Mouse (Mus musculus): ENCODE results near the gene Meis2. TPM values are rescaled to one million over a fixed set of nuclear protein-coding genes. Genes with fewer than 3 reads are reported as not detected.

The Meis2 gene
- total and polyA plus RNA-seq, 2 experiments from 2014 or later = 106 to 204 TPM

DNA sequence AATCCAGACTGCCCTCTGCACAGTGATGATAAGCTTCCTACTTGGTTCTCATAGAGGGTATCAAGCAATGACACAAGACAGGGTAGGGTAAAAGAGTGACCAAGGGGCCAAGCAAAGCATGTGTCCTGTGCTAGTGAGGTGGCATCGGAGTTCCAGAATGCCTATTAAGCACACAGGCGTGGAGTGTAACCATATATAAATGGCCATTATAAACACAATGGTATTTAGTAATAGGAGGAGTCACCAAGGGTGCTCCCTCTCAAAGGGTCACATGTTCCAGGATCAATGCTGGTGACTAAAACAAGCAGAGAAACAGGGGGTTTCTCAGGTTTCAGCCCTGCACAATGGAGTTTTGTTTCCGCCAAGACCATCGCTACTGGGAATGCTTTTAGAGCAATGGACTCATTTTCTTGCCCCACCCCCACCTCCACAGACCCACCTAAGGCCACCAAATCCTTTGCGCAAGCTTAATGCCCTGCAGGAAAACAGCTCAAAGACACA is 45.1 kb downstream of the Meis2 start:
- no peaks in the 10 kb centered on the region for H3K27me3 ChIP-seq (ENCODE audit: insufficient read depth, low read length)
- peaks cover 2% of the 10 kb centered on the region; the same call in 1 of the 2 replicates for H3K36me3 ChIP-seq (ENCODE audit: insufficient read depth)
- no peak for DNase-seq
- peak; percentile 8; the same call in 1 of the 2 replicates for ATAC-seq
- peaks cover 26% of the 10 kb centered on the region for H3K4me1 ChIP-seq (ENCODE audit: insufficient read depth)
- H3K9me3 ChIP-seq (ENCODE audit: low read length) = no peaks in the 10 kb centered on the region
- H3K4me2 ChIP-seq (ENCODE audit: low read depth) = peak overlapping the region; percentile 31
- TF ChIP-seq CTCF (IDR thresholded peaks at IDR 0.05; ENCODE audit: low read depth) = no peak
- H3K4me3 ChIP-seq (ENCODE audit: low read depth, low read length) = no peak overlapping the region
- H3K9ac ChIP-seq = peak overlapping the region; percentile 37; the same call in 1 of the 2 replicates
- WGBS = 17% methylated on average over 5 of the region's 5 CpGs
- peak overlapping the region; percentile 82 for H3K27ac ChIP-seq (ENCODE audit: low read depth, low read length)

- peak overlapping the region; percentile 37 for H3K9ac ChIP-seq
- no peak overlapping the region for H3K4me3 ChIP-seq (ENCODE audit: low read depth, low read length)
- peak overlapping the region; percentile 82 for H3K27ac ChIP-seq (ENCODE audit: low read depth, low read length)
- DNase-seq (peak; percentile 71), ATAC-seq (peak; percentile 53)
- peak overlapping the region; percentile 31 for H3K4me2 ChIP-seq (ENCODE audit: low read depth)
- WGBS = 12% methylated on average over 9 of the region's 9 CpGs
- TF ChIP-seq CTCF (IDR thresholded peaks at IDR 0.05; ENCODE audit: low read depth) = no peak
- no peaks in the 10 kb centered on the region for H3K27me3 ChIP-seq (ENCODE audit: insufficient read depth, low read length)
- H3K9me3 ChIP-seq (ENCODE audit: low read length) = no peaks in the 10 kb centered on the region
- H3K36me3 ChIP-seq (ENCODE audit: insufficient read depth) = peaks cover 5% of the 10 kb centered on the region; the same call in 1 of the 2 replicates
- peaks cover 26% of the 10 kb centered on the region for H3K4me1 ChIP-seq (ENCODE audit: insufficient read depth)
Measured at GRCm38 (mm10) chr2:116019959-116020358, 45.7 kb downstream of the Meis2 start.

- no peak for TF ChIP-seq CTCF (IDR thresholded peaks at IDR 0.05; ENCODE audit: low read depth)
Measured at GRCm38 (mm10) chr2:116019466-116019794, 46.2 kb downstream of the Meis2 start.

DNA sequence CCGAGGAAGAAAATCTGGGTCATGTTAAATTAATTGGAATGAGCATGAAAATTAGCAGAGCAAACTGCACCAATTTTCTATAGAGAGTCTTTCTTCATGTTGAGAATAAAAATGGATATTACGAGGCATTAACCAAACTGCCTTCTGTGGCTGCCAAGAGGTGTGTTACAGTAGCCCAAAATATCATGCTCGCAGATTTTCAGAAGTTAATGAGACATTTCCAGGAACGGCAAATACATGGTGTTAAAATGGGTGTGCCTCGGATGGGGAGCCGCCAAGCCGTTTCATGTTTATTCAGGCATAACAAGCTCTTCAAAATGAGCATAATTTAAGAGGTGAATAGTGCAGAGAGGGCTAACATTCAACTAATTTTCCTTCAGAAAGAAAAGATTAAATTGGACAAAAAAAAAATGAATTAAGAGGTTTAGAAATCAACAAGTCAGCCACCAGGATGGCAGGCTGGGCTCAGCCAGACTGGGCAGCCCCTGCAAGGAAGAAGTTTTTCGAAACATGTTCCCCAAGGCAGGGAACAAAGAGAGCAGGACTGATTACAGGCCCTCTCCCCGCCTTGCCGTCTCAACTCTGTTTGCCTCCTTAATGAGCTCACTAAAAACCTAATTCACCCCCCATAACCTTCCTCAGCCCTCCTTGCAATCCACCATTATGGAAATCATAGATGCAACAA is 46.7 kb downstream of the Meis2 start:
- 15% methylated on average over 10 of the region's 10 CpGs for WGBS
- Histone ChIP-seq H3K4me3 (ENCODE audit: low read depth, low read length) (no peak overlapping the region), H3K27me3 (ENCODE audit: insufficient read depth, low read length) (no peaks in the 10 kb centered on the region), H3K36me3 (ENCODE audit: insufficient read depth) (peaks cover 5% of the 10 kb centered on the region; the same call in 1 of the 2 replicates), H3K27ac (ENCODE audit: low read depth, low read length) (peak overlapping the region; percentile 82), H3K4me2 (ENCODE audit: low read depth) (peak overlapping the region; percentile 31), H3K9ac (peak overlapping the region; percentile 37; the same call in 1 of the 2 replicates), H3K9me3 (ENCODE audit: low read length) (no peaks in the 10 kb centered on the region), H3K4me1 (ENCODE audit: insufficient read depth) (peaks cover 26% of the 10 kb centered on the region)
- DNase-seq = peak; percentile 66
- peak; percentile 38 for ATAC-seq
- TF ChIP-seq CTCF (IDR thresholded peaks at IDR 0.05; ENCODE audit: low read depth) = no peak

More at GRCm38 (mm10) chr2:116019466-116019794, 46.2 kb downstream of the Meis2 start:
- no peak overlapping the region for H3K4me3 ChIP-seq (ENCODE audit: low read depth, low read length)
- H3K4me2 ChIP-seq (ENCODE audit: low read depth) = peak overlapping the region; percentile 31
- peaks cover 5% of the 10 kb centered on the region; the same call in 1 of the 2 replicates for H3K36me3 ChIP-seq (ENCODE audit: insufficient read depth)
- peak overlapping the region; percentile 82 for H3K27ac ChIP-seq (ENCODE audit: low read depth, low read length)
- WGBS = 14% methylated on average over 6 of the region's 6 CpGs
- no peaks in the 10 kb centered on the region for H3K9me3 ChIP-seq (ENCODE audit: low read length)
- H3K9ac ChIP-seq = peak overlapping the region; percentile 37; the same call in 1 of the 2 replicates
- H3K4me1 ChIP-seq (ENCODE audit: insufficient read depth) = peaks cover 26% of the 10 kb centered on the region
- DNase-seq (peak; percentile 55), ATAC-seq (peak; percentile 28)
- H3K27me3 ChIP-seq (ENCODE audit: insufficient read depth, low read length) = no peaks in the 10 kb centered on the region

DNA sequence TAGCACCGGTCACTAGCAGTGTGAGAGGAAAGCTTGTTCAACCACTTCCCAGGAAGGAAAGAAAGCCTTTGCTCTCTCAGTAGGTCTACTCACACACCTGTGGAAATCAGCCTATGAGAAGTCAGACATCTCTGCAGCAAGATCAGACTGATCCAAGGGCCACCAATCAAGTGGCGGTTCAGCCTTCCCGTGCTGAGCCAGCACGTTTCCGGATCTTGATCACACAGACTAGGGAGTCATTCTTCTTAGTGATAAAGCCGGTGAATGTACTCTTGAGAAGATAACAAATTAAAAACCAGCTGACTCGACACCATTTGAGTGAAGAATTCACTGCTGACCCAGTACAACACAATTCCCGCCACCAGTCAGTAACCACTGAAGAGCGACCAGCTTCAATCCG is 50.1 kb downstream of the Meis2 start:
- peaks cover 19% of the 10 kb centered on the region for H3K4me1 ChIP-seq (ENCODE audit: insufficient read depth)
- ATAC-seq = no peak

DNA sequence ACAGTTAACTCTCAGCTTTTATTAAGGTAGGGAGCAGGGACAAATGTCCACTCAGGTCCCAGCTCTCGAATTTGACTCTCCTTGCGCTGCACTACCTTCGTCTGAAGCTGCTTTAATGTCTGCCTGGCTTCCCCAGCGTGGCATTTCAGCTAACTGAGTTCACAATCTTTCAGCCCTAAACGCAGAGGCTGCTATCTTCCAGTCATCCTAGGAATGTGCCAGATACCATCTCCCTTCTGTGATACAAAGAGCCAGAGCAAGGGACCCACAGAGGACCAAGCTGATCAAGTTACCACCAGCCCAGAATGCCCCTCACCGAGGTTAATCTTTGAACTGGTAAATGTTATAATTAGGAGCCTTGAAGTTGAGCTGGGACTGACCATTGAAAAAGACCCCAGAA is 55.2 kb downstream of the Meis2 start:
- no peak for TF ChIP-seq CTCF (IDR thresholded peaks at IDR 0.05; ENCODE audit: low read depth)
- peaks cover 2% of the 10 kb centered on the region; the same call in 1 of the 2 replicates for H3K36me3 ChIP-seq (ENCODE audit: insufficient read depth)
- WGBS = 25% methylated on average over 6 of the region's 6 CpGs
- no peak overlapping the region for H3K4me3 ChIP-seq (ENCODE audit: low read depth, low read length)
- H3K4me2 ChIP-seq (ENCODE audit: low read depth) = no peak overlapping the region
- no peaks in the 10 kb centered on the region for H3K9me3 ChIP-seq (ENCODE audit: low read length)
- H3K27me3 ChIP-seq (ENCODE audit: insufficient read depth, low read length) = no peaks in the 10 kb centered on the region
- peaks cover 15% of the 10 kb centered on the region for H3K4me1 ChIP-seq (ENCODE audit: insufficient read depth)
- H3K27ac ChIP-seq (ENCODE audit: low read depth, low read length) = peak overlapping the region; percentile 59
- DNase-seq (no peak), ATAC-seq (no peak)
- H3K9ac ChIP-seq = no peak overlapping the region

More for the DNA sequence above, 50.1 kb downstream of the Meis2 start:
- H3K27ac ChIP-seq (ENCODE audit: low read depth, low read length) = no peak overlapping the region
- H3K4me2 ChIP-seq (ENCODE audit: low read depth) = no peak overlapping the region
- H3K4me3 ChIP-seq (ENCODE audit: low read depth, low read length) = no peak overlapping the region
- 78% methylated on average over 10 of the region's 10 CpGs for WGBS
- no peaks in the 10 kb centered on the region for H3K27me3 ChIP-seq (ENCODE audit: insufficient read depth, low read length)
- TF ChIP-seq CTCF (IDR thresholded peaks at IDR 0.05; ENCODE audit: low read depth) = no peak
- H3K9ac ChIP-seq = no peak overlapping the region
- no peak for DNase-seq
- H3K9me3 ChIP-seq (ENCODE audit: low read length) = no peaks in the 10 kb centered on the region
- peaks cover 5% of the 10 kb centered on the region; the same call in 1 of the 2 replicates for H3K36me3 ChIP-seq (ENCODE audit: insufficient read depth)

DNA sequence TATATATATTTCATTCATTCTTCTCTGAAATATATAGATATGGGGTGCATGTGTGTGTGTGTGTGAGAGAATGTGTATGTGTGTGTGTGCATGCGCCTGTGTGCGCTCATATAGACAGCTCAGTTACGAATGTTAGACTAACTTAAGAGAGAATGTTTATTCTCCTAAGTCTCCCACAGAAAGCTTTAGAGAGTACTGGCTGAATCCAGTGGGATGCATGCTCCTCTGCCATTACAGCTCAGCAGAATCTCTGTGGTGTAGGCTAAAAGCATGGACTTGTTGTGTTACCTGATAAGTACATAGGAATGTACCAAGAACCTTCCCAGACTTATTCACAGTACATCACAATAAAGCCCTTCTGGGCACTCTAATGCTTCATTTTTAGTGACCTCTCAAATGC is 55.6 kb downstream of the Meis2 start:
- no peaks in the 10 kb centered on the region for H3K27me3 ChIP-seq (ENCODE audit: insufficient read depth, low read length)
- no peaks in the 10 kb centered on the region for H3K9me3 ChIP-seq (ENCODE audit: low read length)
- WGBS = 51% methylated on average over 3 of the region's 3 CpGs
- peak overlapping the region; percentile 59 for H3K27ac ChIP-seq (ENCODE audit: low read depth, low read length)
- H3K36me3 ChIP-seq (ENCODE audit: insufficient read depth) = no peaks in the 10 kb centered on the region
- ATAC-seq (peak; percentile 42), DNase-seq (no peak)
- H3K4me2 ChIP-seq (ENCODE audit: low read depth) = no peak overlapping the region
- H3K9ac ChIP-seq = no peak overlapping the region
- TF ChIP-seq CTCF (IDR thresholded peaks at IDR 0.05; ENCODE audit: low read depth) = no peak
- H3K4me3 ChIP-seq (ENCODE audit: low read depth, low read length) = no peak overlapping the region
- peaks cover 15% of the 10 kb centered on the region for H3K4me1 ChIP-seq (ENCODE audit: insufficient read depth)

All from forebrain, postnatal 0 days (tissue).